Mouse (Mus musculus) limb, embryonic 15.5 days (tissue): ENCODE data around the gene Irx5. TPM values are rescaled to one million over a fixed set of nuclear protein-coding genes. Genes with fewer than 3 reads are reported as not detected.

ENCODE experiments used
- ATAC-seq: fragments of 200-750 bp; cut with Nextera tagmentation; 2 replicates; pipeline ENCODE4 v1.8.0; 2017; ENCODE audit warnings: low read depth, moderate TSS enrichment; ENCODE audit not compliant: insufficient number of reproducible peaks, low FRiP score, low TSS enrichment
- H3K27ac ChIP-seq: fragments of 300-500 bp; sonication (generic); 2 replicates; pipeline ENCODE4 v1.5.1; 2015; ENCODE audit warnings: moderate library complexity, mild to moderate bottlenecking, inconsistent platforms
- H3K27me3 ChIP-seq: fragments of 300-500 bp; sonication (generic); 2 replicates; pipeline ENCODE4 v1.6.1; 2015; ENCODE audit warnings: inconsistent platforms
- H3K36me3 ChIP-seq: fragments of 300-500 bp; sonication (generic); 2 replicates; pipeline ENCODE4 v1.6.1; 2015; ENCODE audit warnings: inconsistent platforms
- H3K4me1 ChIP-seq: fragments of 300-500 bp; sonication (generic); 2 replicates; pipeline ENCODE4 v1.6.1; 2015; ENCODE audit warnings: inconsistent platforms
- H3K4me2 ChIP-seq: fragments of 300-500 bp; sonication (generic); 2 replicates; pipeline ENCODE4 v1.6.1; 2015; ENCODE audit warnings: mild to moderate bottlenecking, inconsistent platforms
- H3K4me3 ChIP-seq: fragments of 300-500 bp; sonication (generic); 2 replicates; pipeline ENCODE4 v1.5.1; 2015; ENCODE audit warnings: mild to moderate bottlenecking, inconsistent platforms
- H3K9ac ChIP-seq: fragments of 300-500 bp; sonication (generic); 2 replicates; pipeline ENCODE4 v1.6.1; 2015; ENCODE audit warnings: inconsistent platforms
- H3K9me3 ChIP-seq: fragments of 300-500 bp; sonication (generic); 2 replicates; pipeline ENCODE4 v1.6.1; 2016; ENCODE audit warnings: inconsistent platforms
- WGBS: fragments of 180-500 bp; shearing (Covaris S2); methylation state at CpG from one replicate; pipeline ENCODE4 v1.1.7; 2015; 5-methylcytosine and 5-hydroxymethylcytosine counted together
- polyA plus RNA-seq: library from polyadenylated mRNA; unstranded; fragments of >200 nt; fragmentation: Nextera tagmentation; extraction: Ambion mirVana; gene quantifications from 2 replicates; pipeline ENCODE4 v1.2.1, GENCODE M21; 2015

Irx5 gene
- polyA plus RNA-seq: 23.6 and 29.9 TPM in 2 replicates

GRCm38 (mm10) chr8:92357398-92357981 is at the start of gene Irx5:
Gene Irx5 (plus strand): TSS chr8:92357625.
- Histone ChIP-seq H3K27ac (peak within 1 kb of the TSS; percentile 95), H3K4me3 (peak within 1 kb of the TSS; percentile 78), H3K36me3 (no peaks in the 10 kb centered on the region), H3K9ac (peak within 1 kb of the TSS; percentile 66), H3K9me3 (no peaks in the 10 kb centered on the region), H3K4me1 (peaks cover 44% of the 10 kb centered on the region), H3K27me3 (peaks cover 74% of the 10 kb centered on the region), H3K4me2 (peak within 1 kb of the TSS; percentile 81)
- under 1% methylated on average over 43 of the region's 47 CpGs for WGBS
- ATAC-seq: peak; percentile 74

GRCm38 (mm10) chr8:92312178-92312577 is 45.2 kb upstream of the Irx5 start:
- Histone ChIP-seq H3K9me3 (no peaks in the 10 kb centered on the region), H3K4me1 (no peaks in the 10 kb centered on the region), H3K36me3 (no peaks in the 10 kb centered on the region), H3K9ac (no peak overlapping the region), H3K27ac (no peak overlapping the region), H3K4me3 (no peak overlapping the region), H3K4me2 (no peak overlapping the region), H3K27me3 (no peaks in the 10 kb centered on the region)
- no peak for ATAC-seq
- 42% methylated on average over 7 of the region's 7 CpGs for WGBS

- no peak for ATAC-seq
- H3K27me3 ChIP-seq: no peaks in the 10 kb centered on the region
- no peak overlapping the region for H3K4me2 ChIP-seq
- H3K27ac ChIP-seq: no peak overlapping the region
- no peaks in the 10 kb centered on the region for H3K36me3 ChIP-seq
- no peaks in the 10 kb centered on the region for H3K9me3 ChIP-seq
- no peak overlapping the region for H3K9ac ChIP-seq
- no peaks in the 10 kb centered on the region for H3K4me1 ChIP-seq
- WGBS: 87% methylated on average over 3 of the region's 3 CpGs
- no peak overlapping the region for H3K4me3 ChIP-seq
These were observed 43.7 kb upstream of the Irx5 start for GRCm38 (mm10) chr8:92313707-92314106.

GRCm38 (mm10) chr8:92323751-92324150 is 33.7 kb upstream of the Irx5 start:
- Histone ChIP-seq H3K27me3 (no peaks in the 10 kb centered on the region), H3K4me1 (no peaks in the 10 kb centered on the region), H3K36me3 (no peaks in the 10 kb centered on the region), H3K9ac (no peak overlapping the region), H3K27ac (no peak overlapping the region), H3K9me3 (no peaks in the 10 kb centered on the region), H3K4me3 (no peak overlapping the region), H3K4me2 (no peak overlapping the region)
- 86% methylated on average over 7 of the region's 7 CpGs for WGBS
- ATAC-seq: no peak

- H3K27me3 ChIP-seq: no peaks in the 10 kb centered on the region
- no peak overlapping the region for H3K9ac ChIP-seq
- H3K4me1 ChIP-seq: no peaks in the 10 kb centered on the region
- H3K9me3 ChIP-seq: no peaks in the 10 kb centered on the region
- no peak for ATAC-seq
- H3K4me2 ChIP-seq: no peak overlapping the region
- no peak overlapping the region for H3K4me3 ChIP-seq
- H3K36me3 ChIP-seq: no peaks in the 10 kb centered on the region
- H3K27ac ChIP-seq: no peak overlapping the region
- 90% methylated on average over 2 of the region's 2 CpGs for WGBS
These were observed 30.2 kb upstream of the Irx5 start for GRCm38 (mm10) chr8:92327176-92327575.

- no peak overlapping the region for H3K27ac ChIP-seq
- ATAC-seq: no peak
- no peak overlapping the region for H3K9ac ChIP-seq
- 88% methylated on average over 4 of the region's 4 CpGs for WGBS
- no peaks in the 10 kb centered on the region for H3K4me1 ChIP-seq
- no peaks in the 10 kb centered on the region for H3K36me3 ChIP-seq
- no peaks in the 10 kb centered on the region for H3K27me3 ChIP-seq
- H3K4me3 ChIP-seq: no peak overlapping the region
- no peak overlapping the region for H3K4me2 ChIP-seq
- no peaks in the 10 kb centered on the region for H3K9me3 ChIP-seq
These were observed 28.2 kb upstream of the Irx5 start for GRCm38 (mm10) chr8:92329273-92329672.

GRCm38 (mm10) chr8:92331811-92332210 is 25.6 kb upstream of the Irx5 start:
- no peaks in the 10 kb centered on the region for H3K9me3 ChIP-seq
- no peaks in the 10 kb centered on the region for H3K4me1 ChIP-seq
- 63% methylated on average over 3 of the region's 3 CpGs for WGBS
- no peak overlapping the region for H3K27ac ChIP-seq
- H3K27me3 ChIP-seq: no peaks in the 10 kb centered on the region
- no peak overlapping the region for H3K4me3 ChIP-seq
- H3K9ac ChIP-seq: no peak overlapping the region
- H3K36me3 ChIP-seq: no peaks in the 10 kb centered on the region
- H3K4me2 ChIP-seq: no peak overlapping the region
- no peak for ATAC-seq

GRCm38 (mm10) chr8:92333406-92333805 is 24.0 kb upstream of the Irx5 start:
- ATAC-seq: no peak
- H3K27ac ChIP-seq: no peak overlapping the region
- WGBS: 78% methylated on average over 8 of the region's 8 CpGs
- H3K9ac ChIP-seq: no peak overlapping the region
- H3K27me3 ChIP-seq: no peaks in the 10 kb centered on the region
- H3K9me3 ChIP-seq: no peaks in the 10 kb centered on the region
- H3K4me1 ChIP-seq: no peaks in the 10 kb centered on the region
- H3K36me3 ChIP-seq: no peaks in the 10 kb centered on the region
- H3K4me2 ChIP-seq: no peak overlapping the region
- no peak overlapping the region for H3K4me3 ChIP-seq

- H3K27ac ChIP-seq: no peak overlapping the region
- H3K9me3 ChIP-seq: no peaks in the 10 kb centered on the region
- ATAC-seq: no peak
- 55% methylated on average over 7 of the region's 7 CpGs for WGBS
- no peaks in the 10 kb centered on the region for H3K36me3 ChIP-seq
- no peaks in the 10 kb centered on the region for H3K27me3 ChIP-seq
- no peak overlapping the region for H3K9ac ChIP-seq
- no peak overlapping the region for H3K4me3 ChIP-seq
- H3K4me1 ChIP-seq: no peaks in the 10 kb centered on the region
- H3K4me2 ChIP-seq: no peak overlapping the region
These were observed 22.3 kb upstream of the Irx5 start for GRCm38 (mm10) chr8:92335079-92335478.

- 0 out of 2 replicates have a peak, but pooled peaks cover 4% of the 10 kb centered on the region for H3K36me3 ChIP-seq
- WGBS: 45% methylated on average over 6 of the region's 6 CpGs
These were observed 21.4 kb upstream of the Irx5 start for GRCm38 (mm10) chr8:92336041-92336440.

GRCm38 (mm10) chr8:92343544-92343943 is 13.9 kb upstream of the Irx5 start:
- Histone ChIP-seq H3K9ac (no peak overlapping the region), H3K4me2 (no peak overlapping the region), H3K36me3 (0 out of 2 replicates have a peak, but pooled peaks cover 12% of the 10 kb centered on the region), H3K9me3 (no peaks in the 10 kb centered on the region), H3K27me3 (peaks cover 5% of the 10 kb centered on the region; the same call in 1 of the 2 replicates), H3K4me1 (no peaks in the 10 kb centered on the region), H3K4me3 (no peak overlapping the region), H3K27ac (no peak overlapping the region)
- WGBS: 87% methylated on average over 4 of the region's 4 CpGs
- no peak for ATAC-seq

More at GRCm38 (mm10) chr8:92336041-92336440, 21.4 kb upstream of the Irx5 start:
- H3K9ac ChIP-seq: no peak overlapping the region
- no peak for ATAC-seq
- no peaks in the 10 kb centered on the region for H3K4me1 ChIP-seq
- H3K4me2 ChIP-seq: no peak overlapping the region
- no peaks in the 10 kb centered on the region for H3K9me3 ChIP-seq
- H3K4me3 ChIP-seq: no peak overlapping the region
- no peak overlapping the region for H3K27ac ChIP-seq
- no peaks in the 10 kb centered on the region for H3K27me3 ChIP-seq

GRCm38 (mm10) chr8:92349898-92350486 is 7.4 kb upstream of the Irx5 start:
- ATAC-seq: 0 out of 2 replicates have a peak, but pooled peaks have one; percentile 19
- WGBS: 81% methylated on average over 11 of the region's 11 CpGs
- H3K27ac ChIP-seq: no peak overlapping the region
- no peak overlapping the region for H3K4me3 ChIP-seq
- peaks cover 37% of the 10 kb centered on the region for H3K27me3 ChIP-seq
- no peaks in the 10 kb centered on the region for H3K9me3 ChIP-seq
- H3K9ac ChIP-seq: no peak overlapping the region
- no peak overlapping the region for H3K4me2 ChIP-seq
- 0 out of 2 replicates have a peak, but pooled peaks cover 1% of the 10 kb centered on the region for H3K4me1 ChIP-seq
- H3K36me3 ChIP-seq: 0 out of 2 replicates have a peak, but pooled peaks cover 3% of the 10 kb centered on the region
